Mouse (Mus musculus) Patski (cell line): ENCODE data around the gene 4930505A04Rik. TPM values are rescaled to one million over a fixed set of nuclear protein-coding genes. Genes with fewer than 3 reads are reported as not detected.
A peak's percentile ranks its signal among the peaks of the same experiment; 100 is the strongest.

ENCODE experiments used
- ATAC-seq: fragments of 100-300 bp; one replicate; pipeline ENCODE4 v1.8.0; 2021
- CTCF ChIA-PET: fragments of 350-600 bp; sonication (Branson Sonifier 250); formaldehyde crosslinking; loops from one replicate; lab custom pipeline; 2022; ENCODE audit warnings: inconsistent platforms; lab: Charles Lee
- POLR2A ChIA-PET: fragments of 350-600 bp; sonication (Branson Sonifier 250); formaldehyde crosslinking; loops from one replicate; lab custom pipeline; 2022; ENCODE audit warnings: antibody characterized with exemption, inconsistent platforms; lab: Charles Lee
- DNase-seq: peaks from one replicate; pipeline ENCODE4 v3.0.0-alpha.2; 2011; ENCODE audit warnings: low read depth, low spot score
- H3K27me3 ChIP-seq: fragments of 371-371 bp; one replicate; pipeline ENCODE4 v1.5.1; 2021
- CTCF ChIP-seq: fragments of 100-300 bp; IDR thresholded peaks from one replicate; pipeline ENCODE4 v1.5.1; 2021
- in situ Hi-C: fragments of 300-500 bp; cut with MboI; formaldehyde crosslinking; loops from 3 replicates; pipeline ENCODE4 v1.11.1; 2018; ENCODE audit warnings: low pct_unique_long_range_greater_than_20kb, mixed read lengths
- polyA plus RNA-seq: library from polyadenylated mRNA; unstranded; gene quantifications from one replicate; pipeline ENCODE4 v1.2.3, GENCODE M21; 2021

Gene 4930505A04Rik
- polyA plus RNA-seq = not detected

DNA sequence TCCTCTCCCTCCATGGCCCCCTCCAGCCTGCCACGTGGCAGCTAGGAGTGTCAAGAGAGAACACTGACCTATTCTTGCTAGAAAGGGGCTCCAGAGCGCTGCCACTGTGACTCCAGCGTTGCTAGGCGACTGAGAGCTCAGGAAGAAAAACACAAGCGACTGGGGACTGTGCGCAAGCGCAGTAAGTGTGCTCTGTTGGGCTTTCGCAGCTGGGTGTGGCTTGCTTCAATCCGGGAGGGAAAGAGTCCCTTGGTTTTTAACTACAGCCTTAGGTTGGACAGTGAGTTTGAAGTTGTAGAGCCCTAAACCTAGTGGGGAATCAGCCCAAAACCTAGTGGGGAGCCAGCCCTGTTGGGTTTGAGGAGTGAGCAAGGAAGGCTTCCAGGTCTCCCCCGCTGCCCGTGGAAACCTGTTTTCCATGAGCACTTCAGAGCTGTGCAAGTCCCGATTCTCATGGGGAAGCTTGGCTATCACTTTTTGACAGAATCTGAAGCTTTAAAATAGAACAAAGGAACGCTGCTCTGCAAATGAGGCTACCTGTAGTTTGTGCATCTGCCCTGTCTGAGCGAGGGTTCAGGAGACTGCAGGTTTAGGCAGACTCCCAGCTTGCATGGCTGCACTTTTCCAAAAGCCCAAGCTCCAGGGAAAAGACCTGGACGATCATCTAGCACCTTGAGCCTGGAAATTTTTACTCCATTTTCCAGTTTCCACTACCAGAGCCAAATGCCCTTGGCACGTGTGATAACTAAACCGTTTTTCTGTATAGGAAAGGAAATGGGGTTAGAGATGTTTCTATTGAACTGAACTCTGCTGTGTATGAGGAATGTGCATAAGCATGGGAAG, at the start of gene 4930505A04Rik:
Gene 4930505A04Rik, minus strand, starts transcription at position 77 of the 843 bp plus-strand sequence.
- peaks cover 3% of the 10 kb centered on the region for H3K27me3 ChIP-seq
- DNase-seq (peak; percentile 6), ATAC-seq (peak; percentile 74)
- no peak for TF ChIP-seq CTCF
- in situ Hi-C loops = no loop called here
- ChIA-PET CTCF (interaction anchor here (1.0 kb wide), 1 partner anchor 18 kb away, joined by 3 read pairs; no protein-coding TSS in a partner anchor), POLR2A (interaction anchor here (0.6 kb wide), 1 partner anchor 10 kb away, joined by 3 read pairs; no protein-coding TSS in a partner anchor)

GRCm38 (mm10) chr11:30517133-30517532, 45.5 kb upstream of the 4930505A04Rik start:
- no peak for TF ChIP-seq CTCF
- in situ Hi-C loops = no loop called here
- DNase-seq (no peak), ATAC-seq (no peak)
- no peaks in the 10 kb centered on the region for H3K27me3 ChIP-seq
- CTCF ChIA-PET = no interaction called here
- POLR2A ChIA-PET = no interaction called here

DNA sequence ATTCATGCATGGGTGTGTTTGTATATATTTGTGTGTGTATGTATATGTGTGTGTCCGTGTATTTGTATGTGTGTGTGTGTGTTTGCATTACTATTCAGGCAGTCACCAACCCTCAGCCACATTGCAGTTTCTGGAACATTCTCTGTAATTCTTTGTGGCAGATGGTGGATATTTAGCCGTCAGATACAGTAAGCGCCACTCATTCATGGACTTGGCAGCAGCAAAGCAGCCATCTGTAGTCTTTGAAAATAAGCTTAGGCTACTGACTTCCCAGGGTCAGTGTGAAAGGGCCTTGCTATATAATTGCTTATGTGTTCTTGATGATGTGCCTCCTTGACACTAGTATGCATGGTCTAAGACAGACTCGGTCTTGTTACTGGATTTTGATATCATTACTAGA, 36.6 kb upstream of the 4930505A04Rik start:
- DNase-seq (no peak), ATAC-seq (no peak)
- H3K27me3 ChIP-seq = no peaks in the 10 kb centered on the region
- in situ Hi-C loops = no loop called here
- no peak for TF ChIP-seq CTCF
- ChIA-PET CTCF (no interaction called here), POLR2A (no interaction called here)

- in situ Hi-C loops = loop anchor here (25.0 kb wide), 1 partner anchor 412 kb away; no protein-coding TSS in a partner anchor
- no peak for TF ChIP-seq CTCF
- ATAC-seq (no peak), DNase-seq (no peak)
- H3K27me3 ChIP-seq = no peaks in the 10 kb centered on the region
- CTCF ChIA-PET = no interaction called here
- POLR2A ChIA-PET = no interaction called here
Measured at GRCm38 (mm10) chr11:30498738-30499355, 27.2 kb upstream of the 4930505A04Rik start.

DNA sequence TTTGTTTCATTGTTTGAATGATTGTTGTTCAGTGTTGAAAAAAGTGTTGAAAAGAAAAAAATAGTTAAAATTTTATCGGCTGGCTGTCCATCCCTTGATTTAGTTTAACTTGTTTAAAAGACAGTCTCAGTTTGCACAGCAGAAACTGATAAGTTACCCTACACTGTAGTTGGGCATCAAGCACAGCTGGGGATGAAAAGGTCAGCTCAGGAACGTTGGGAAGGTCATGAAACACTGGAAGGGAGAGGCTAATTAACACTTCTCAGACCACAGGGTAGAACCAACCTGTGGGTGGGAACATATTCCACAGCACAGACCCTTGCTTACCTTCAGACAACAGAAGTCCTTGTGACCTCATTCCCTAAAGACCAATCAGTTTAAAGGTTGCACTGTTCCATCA, 25.5 kb upstream of the 4930505A04Rik start:
- in situ Hi-C loops = loop anchor here (25.0 kb wide), 1 partner anchor 410 kb away; no protein-coding TSS in a partner anchor
- TF ChIP-seq CTCF = no peak
- DNase-seq (no peak), ATAC-seq (no peak)
- ChIA-PET CTCF (no interaction called here), POLR2A (no interaction called here)
- no peaks in the 10 kb centered on the region for H3K27me3 ChIP-seq

DNA sequence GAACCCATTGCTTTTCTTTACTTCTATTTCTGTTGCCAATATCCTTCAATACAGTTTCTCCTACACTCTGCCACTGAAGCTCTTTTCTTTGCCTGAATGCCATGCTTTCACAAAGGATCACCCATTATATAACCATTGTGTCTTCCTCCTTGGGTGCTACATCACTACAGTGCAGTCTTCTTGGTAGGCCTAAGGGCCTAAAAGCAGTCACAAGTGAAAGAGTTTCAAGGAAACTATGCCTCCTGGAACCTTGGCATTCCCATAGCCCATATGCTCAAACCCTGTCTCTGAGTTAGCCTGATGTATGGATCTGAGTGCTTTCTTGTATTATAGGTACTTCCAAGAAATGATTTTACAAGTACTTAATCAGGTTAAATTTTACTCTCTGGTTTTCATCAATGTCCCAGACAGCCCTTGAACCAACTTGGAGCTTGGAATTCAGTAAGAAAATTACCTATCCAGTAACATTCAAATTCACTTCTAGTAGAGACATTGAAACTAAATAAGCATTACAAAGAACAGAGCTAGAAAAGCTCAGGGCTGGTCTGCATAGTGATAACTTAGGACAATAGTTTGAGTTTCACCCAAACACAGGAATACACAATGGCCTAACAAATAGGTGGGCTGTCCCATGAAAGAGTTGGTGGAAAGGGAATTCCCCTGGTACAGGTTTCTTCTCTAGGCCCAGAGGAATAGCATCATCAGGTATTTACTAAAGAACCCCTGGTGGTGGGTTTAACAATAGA, 20.1 kb upstream of the 4930505A04Rik start:
- CTCF ChIA-PET = no interaction called here
- ATAC-seq (no peak), DNase-seq (no peak)
- TF ChIP-seq CTCF = no peak
- POLR2A ChIA-PET = no interaction called here
- in situ Hi-C loops = loop anchor here (25.0 kb wide), 1 partner anchor 404 kb away; no protein-coding TSS in a partner anchor
- H3K27me3 ChIP-seq = no peaks in the 10 kb centered on the region

DNA sequence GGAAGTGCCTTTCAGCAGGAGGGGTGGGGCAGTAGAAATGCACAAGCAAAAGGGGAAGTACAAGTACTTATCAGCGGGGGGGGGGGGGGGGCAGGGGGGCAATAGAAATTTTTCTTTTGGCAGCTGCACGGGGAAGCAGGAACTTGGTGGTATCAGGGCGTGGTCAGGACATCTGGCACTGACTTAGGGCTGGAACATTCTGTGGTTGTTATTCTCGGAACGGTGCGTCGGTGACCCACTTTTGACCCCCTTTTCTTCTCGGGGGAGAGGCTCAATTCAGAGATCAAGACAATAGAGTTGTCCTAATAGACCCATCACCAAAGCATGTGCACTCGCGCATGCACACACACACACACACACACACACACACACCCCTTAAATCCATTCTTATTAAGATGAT, 16.6 kb upstream of the 4930505A04Rik start:
- no peak for TF ChIP-seq CTCF
- ATAC-seq = no peak
- DNase-seq = no peak
- no peaks in the 10 kb centered on the region for H3K27me3 ChIP-seq
- in situ Hi-C loops = loop anchor here (25.0 kb wide), 1 partner anchor 401 kb away; no protein-coding TSS in a partner anchor
- POLR2A ChIA-PET = no interaction called here
- CTCF ChIA-PET = no interaction called here

DNA sequence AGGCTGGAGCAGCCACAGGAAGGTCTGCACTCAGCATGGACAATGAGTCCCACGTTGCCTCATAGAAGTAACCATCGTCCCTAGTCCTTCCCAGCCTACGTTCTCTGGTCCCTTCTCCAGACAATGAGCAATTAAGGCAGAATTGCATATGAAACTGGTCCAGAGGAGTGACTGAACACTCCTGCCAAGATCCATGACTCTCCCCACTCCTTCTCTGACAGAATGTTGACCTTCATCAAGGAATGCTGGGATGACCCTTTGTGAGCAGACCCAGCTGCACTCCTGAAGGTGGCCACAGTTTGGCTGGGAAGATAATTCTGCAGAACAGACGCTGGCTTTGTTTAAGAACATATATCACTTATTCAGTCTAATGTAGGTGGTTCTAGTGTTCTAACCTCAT, 11.7 kb upstream of the 4930505A04Rik start:
- POLR2A ChIA-PET = no interaction called here
- no peaks in the 10 kb centered on the region for H3K27me3 ChIP-seq
- TF ChIP-seq CTCF = no peak
- in situ Hi-C loops = loop anchor here (25.0 kb wide), 1 partner anchor 396 kb away; no protein-coding TSS in a partner anchor
- CTCF ChIA-PET = no interaction called here
- no peak for ATAC-seq
- no peak for DNase-seq

GRCm38 (mm10) chr11:30471187-30471586, 440 bp downstream of the 4930505A04Rik start:
- POLR2A ChIA-PET = interaction anchor here (0.7 kb wide), 1 partner anchor 1248 kb away, joined by 4 read pairs; no protein-coding TSS in a partner anchor
- H3K27me3 ChIP-seq = peaks cover 3% of the 10 kb centered on the region
- ATAC-seq (no peak), DNase-seq (no peak)
- in situ Hi-C loops = no loop called here
- no peak for TF ChIP-seq CTCF
- CTCF ChIA-PET = no interaction called here

DNA sequence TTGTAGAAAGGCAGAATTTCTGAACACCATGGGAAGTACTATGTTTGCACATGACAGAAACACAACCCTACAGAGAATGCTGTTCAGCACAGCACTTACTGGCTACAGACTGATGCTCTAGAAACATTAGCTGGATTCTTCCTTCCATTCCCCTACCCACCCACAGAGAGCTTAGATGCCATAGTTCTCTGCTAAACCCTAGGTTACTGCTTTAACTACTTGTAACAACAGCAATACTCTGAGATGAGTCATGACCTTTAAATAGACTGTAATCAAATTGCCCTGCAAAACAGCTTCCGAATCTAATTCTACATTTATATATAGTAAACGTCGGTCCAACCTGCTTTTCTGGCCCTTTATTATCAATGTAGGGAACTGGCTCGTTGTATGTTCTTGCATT, 17.3 kb downstream of the 4930505A04Rik start:
- DNase-seq (no peak), ATAC-seq (no peak)
- in situ Hi-C loops = no loop called here
- ChIA-PET CTCF (interaction anchor here (0.8 to 1.3 kb wide), 2 partner anchors 18 to 90 kb away, joined by 3 read pairs; partner anchors contain the start of gene 4930505A04Rik), POLR2A (no interaction called here)
- no peak for TF ChIP-seq CTCF
- H3K27me3 ChIP-seq = no peaks in the 10 kb centered on the region
